In the genomic region with DNA sequence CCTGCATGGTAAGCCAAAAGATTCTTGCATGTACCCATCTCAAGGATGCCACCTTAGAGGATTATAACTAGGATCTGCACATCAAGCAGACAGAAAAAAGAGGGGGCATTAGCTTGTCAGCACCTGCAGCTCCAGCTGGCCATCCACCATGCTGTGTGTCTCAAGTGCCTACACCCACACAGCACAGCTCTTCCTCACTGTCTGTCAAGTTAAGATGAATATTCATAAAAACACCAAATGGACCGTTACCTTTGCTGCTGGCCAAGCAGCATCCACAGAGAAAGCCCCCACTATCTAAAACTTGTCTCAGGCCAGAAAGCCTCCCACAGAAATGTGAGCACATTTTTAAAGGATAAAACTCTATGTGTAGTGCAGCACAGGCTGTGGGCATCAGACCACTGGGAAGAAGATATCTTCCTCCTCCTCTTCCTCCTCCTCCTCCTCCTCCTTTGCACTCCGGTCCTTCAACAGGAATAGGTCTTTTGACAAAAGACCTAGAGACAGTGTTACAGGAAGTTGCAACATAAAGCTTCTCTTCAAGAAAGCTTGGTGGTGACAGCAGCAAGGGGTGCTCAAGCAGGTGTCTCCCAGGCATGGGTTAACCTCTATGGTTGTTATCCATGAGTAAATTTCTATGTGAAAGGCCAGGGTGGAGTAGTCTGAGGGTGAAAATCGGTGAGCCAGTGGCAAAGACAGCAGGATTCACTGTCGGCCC, we compare ENCODE assay signal across 25 mouse cellular contexts.
"Had no signal": no experiment of that assay in that cellular context is flagged by ENCODE, and none has a peak within 500 bp of the region (broad histone marks: within the 10 kb centered on the region; RNA-seq: fewer than 3 reads in every experiment).

No protein-coding gene starts in this region.

- H3K4me1 ChIP-seq: intestine, embryonic 15.5 days; kidney, embryonic 15.5 days; limb, embryonic 13.5 days; liver, embryonic 12.5 days; liver, embryonic 15.5 days; lung, embryonic 15.5 days had no signal

- H3K27me3 ChIP-seq: intestine, embryonic 15.5 days; liver, embryonic 15.5 days; lung, embryonic 15.5 days; midbrain, embryonic 15.5 days; neural tube, embryonic 13.5 days had no signal

- H3K27ac ChIP-seq: intestine, embryonic 15.5 days; kidney, embryonic 15.5 days; limb, embryonic 10.5 days; limb, embryonic 13.5 days; liver, embryonic 12.5 days; liver, embryonic 15.5 days; lung, embryonic 15.5 days; neural tube, embryonic 13.5 days; stomach, postnatal 0 days had no signal

- H3K4me3 ChIP-seq: intestine, embryonic 15.5 days; kidney, embryonic 15.5 days; limb, embryonic 10.5 days; limb, embryonic 13.5 days; liver, embryonic 12.5 days; liver, embryonic 15.5 days; lung, embryonic 15.5 days; midbrain, embryonic 15.5 days; myocyte; neural tube, embryonic 13.5 days had no signal

- ATAC-seq: intestine, embryonic 15.5 days; liver, embryonic 12.5 days; midbrain, embryonic 15.5 days had no signal

- H3K36me3 ChIP-seq: intestine, embryonic 15.5 days; kidney, embryonic 15.5 days; limb, embryonic 10.5 days; limb, embryonic 13.5 days; liver, embryonic 12.5 days; liver, embryonic 15.5 days; lung, embryonic 15.5 days had no signal

- H3K9ac ChIP-seq: intestine, embryonic 15.5 days; kidney, embryonic 15.5 days; limb, embryonic 13.5 days; liver, embryonic 12.5 days; liver, embryonic 15.5 days; lung, embryonic 15.5 days; midbrain, embryonic 15.5 days; neural tube, embryonic 13.5 days had no signal

- H3K4me2 ChIP-seq: intestine, embryonic 15.5 days; kidney, embryonic 15.5 days; limb, embryonic 13.5 days; liver, embryonic 12.5 days; liver, embryonic 15.5 days; lung, embryonic 15.5 days; midbrain, embryonic 15.5 days; neural tube, embryonic 13.5 days had no signal

- H3K9me3 ChIP-seq: intestine, embryonic 15.5 days; kidney, embryonic 15.5 days; limb, embryonic 10.5 days; limb, embryonic 13.5 days; liver, embryonic 12.5 days; liver, embryonic 15.5 days; lung, embryonic 15.5 days; midbrain, embryonic 15.5 days; neural tube, embryonic 13.5 days had no signal

- DNase-seq: kidney, adult 11 months; kidney, adult 8-10 months; kidney, postnatal 10 days; kidney, postnatal 36 days; liver; lung, adult 18-20 months; lung, postnatal 10 days; lung, postnatal 36 days; retina, postnatal 1 day; right cerebral cortex, postnatal 14 days; right cerebral cortex, postnatal 4 days; thymus, adult 2 months; thymus, postnatal 14 days; thymus, postnatal 4 days had no signal
